Mouse (Mus musculus): ENCODE results near the gene Ppie. TPM values are rescaled to one million over a fixed set of nuclear protein-coding genes. Genes with fewer than 3 reads are reported as not detected.
"Not testable (repeated sequence)": the region's sequence is repeated elsewhere in the genome, so short reads cannot be mapped to it uniquely, and the experiment has no call there.

The Ppie gene
- polyA plus RNA-seq, 1 experiment from 2014 or later = 48.9 TPM

DNA sequence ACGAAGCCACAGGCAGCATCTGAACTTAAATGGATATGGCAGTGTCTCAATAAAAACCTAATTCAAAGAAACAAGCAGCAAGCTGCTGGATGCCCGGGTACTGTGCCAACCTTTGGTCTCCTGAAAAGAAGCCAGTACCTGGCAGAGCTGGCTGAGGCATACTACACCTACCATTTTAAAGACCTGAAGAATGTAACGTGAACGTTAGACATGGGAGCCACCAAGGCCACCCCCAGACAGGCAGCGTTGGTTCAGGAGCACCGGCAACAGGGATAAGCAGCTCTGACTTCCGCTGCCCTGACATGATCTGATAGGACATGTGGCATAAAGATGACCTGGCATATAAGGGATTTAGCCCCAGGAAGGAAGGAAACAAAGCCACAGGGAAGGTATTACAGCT lies 13.1 kb downstream of the Ppie start:
- Histone ChIP-seq H3K4me3 (ENCODE audit: low read depth, low read length) (no peak overlapping the region), H3K4me1 (replicated peaks; ENCODE audit: control insufficient read depth, insufficient read depth) (no peaks in the 10 kb centered on the region), H3K27ac (replicated peaks) (no peak overlapping the region), H3K4me2 (replicated peaks; ENCODE audit: low read depth) (no peak overlapping the region), H3K9ac (ENCODE audit: low read length) (no peak overlapping the region), H3K36me3 (ENCODE audit: control insufficient read depth, insufficient read depth, low read length) (peaks cover 30% of the 10 kb centered on the region), H3K27me3 (ENCODE audit: control insufficient read depth, insufficient read depth, low read length) (no peaks in the 10 kb centered on the region), H3K9me3 (ENCODE audit: control insufficient read depth, low read length) (no peaks in the 10 kb centered on the region)
- ATAC-seq (ENCODE audit: low FRiP score, low TSS enrichment) (no peak), DNase-seq (ENCODE audit: low spot score) (no peak)
- TF ChIP-seq CTCF (IDR thresholded peaks at IDR 0.05; ENCODE audit: low read depth) (no peak), EP300 (optimal IDR thresholded peaks at IDR 0.05) (no peak)
- 93% methylated on average over 7 of the region's 7 CpGs for WGBS

DNA sequence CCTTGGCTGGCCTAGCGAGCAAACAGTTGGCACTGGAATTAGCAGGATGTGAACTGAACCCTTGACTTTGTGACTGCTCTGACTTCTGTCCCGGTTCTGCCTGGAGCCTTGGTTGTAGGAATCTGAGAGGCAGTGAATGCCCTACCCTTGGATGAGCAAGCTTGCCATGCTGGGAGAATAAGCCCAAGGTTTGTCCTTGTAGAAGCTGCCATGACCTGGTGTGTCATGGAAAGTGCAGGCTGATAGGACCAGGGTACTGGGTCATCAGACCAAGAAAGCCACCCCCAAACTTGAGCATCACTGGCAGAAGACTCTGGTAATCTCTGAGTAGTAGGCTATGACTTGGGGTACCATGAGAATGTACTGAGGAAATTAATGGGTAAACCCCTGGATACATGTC lies 18.5 kb downstream of the Ppie start:
- no peak for ATAC-seq (ENCODE audit: low FRiP score, low TSS enrichment)
- Histone ChIP-seq H3K27ac (replicated peaks) (no peak overlapping the region), H3K4me2 (replicated peaks; ENCODE audit: low read depth) (no peak overlapping the region), H3K4me3 (ENCODE audit: low read depth, low read length) (no peak overlapping the region), H3K9ac (ENCODE audit: low read length) (no peak overlapping the region), H3K27me3 (ENCODE audit: control insufficient read depth, insufficient read depth, low read length) (no peaks in the 10 kb centered on the region), H3K36me3 (ENCODE audit: control insufficient read depth, insufficient read depth, low read length) (peaks cover 7% of the 10 kb centered on the region), H3K9me3 (ENCODE audit: control insufficient read depth, low read length) (no peaks in the 10 kb centered on the region), H3K4me1 (replicated peaks; ENCODE audit: control insufficient read depth, insufficient read depth) (no peaks in the 10 kb centered on the region)
- TF ChIP-seq EP300 (optimal IDR thresholded peaks at IDR 0.05) (no peak), CTCF (IDR thresholded peaks at IDR 0.05; ENCODE audit: low read depth) (no peak)
- WGBS = 85% methylated on average over 2 of the region's 2 CpGs
- DNase-seq (ENCODE audit: low spot score) = no peak

DNA sequence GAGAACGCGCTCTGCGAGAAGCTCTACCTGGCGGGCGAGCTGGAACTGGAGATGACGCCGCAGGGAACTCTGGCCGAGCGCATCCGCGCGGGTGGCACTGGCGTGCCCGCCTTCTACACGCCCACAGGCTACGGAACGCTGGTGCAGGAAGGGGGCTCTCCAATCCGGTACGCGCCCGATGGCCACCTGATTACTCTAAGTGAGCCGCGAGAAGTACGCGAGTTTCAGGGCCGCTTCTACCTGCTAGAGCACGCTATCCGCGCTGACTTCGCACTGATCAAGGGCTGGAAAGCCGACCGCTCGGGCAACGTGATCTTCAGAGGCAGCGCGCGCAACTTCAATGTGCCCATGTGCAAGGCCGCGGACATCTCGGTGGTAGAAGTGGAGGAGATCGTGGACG lies 23.1 kb downstream of the Ppie start:
- H3K4me2 ChIP-seq (replicated peaks; ENCODE audit: low read depth); H3K9me3 ChIP-seq (ENCODE audit: control insufficient read depth, low read length); H3K4me3 ChIP-seq (ENCODE audit: low read depth, low read length); H3K36me3 ChIP-seq (ENCODE audit: control insufficient read depth, insufficient read depth, low read length); H3K27ac ChIP-seq (replicated peaks); DNase-seq (ENCODE audit: low spot score); H3K27me3 ChIP-seq (ENCODE audit: control insufficient read depth, insufficient read depth, low read length); H3K9ac ChIP-seq (ENCODE audit: low read length); H3K4me1 ChIP-seq (replicated peaks; ENCODE audit: control insufficient read depth, insufficient read depth): not testable (repeated sequence)
- 22% methylated on average over 22 of the region's 42 CpGs for WGBS
- peak; percentile 33; the same call in 1 of the 2 replicates for ATAC-seq (ENCODE audit: low FRiP score, low TSS enrichment)

DNA sequence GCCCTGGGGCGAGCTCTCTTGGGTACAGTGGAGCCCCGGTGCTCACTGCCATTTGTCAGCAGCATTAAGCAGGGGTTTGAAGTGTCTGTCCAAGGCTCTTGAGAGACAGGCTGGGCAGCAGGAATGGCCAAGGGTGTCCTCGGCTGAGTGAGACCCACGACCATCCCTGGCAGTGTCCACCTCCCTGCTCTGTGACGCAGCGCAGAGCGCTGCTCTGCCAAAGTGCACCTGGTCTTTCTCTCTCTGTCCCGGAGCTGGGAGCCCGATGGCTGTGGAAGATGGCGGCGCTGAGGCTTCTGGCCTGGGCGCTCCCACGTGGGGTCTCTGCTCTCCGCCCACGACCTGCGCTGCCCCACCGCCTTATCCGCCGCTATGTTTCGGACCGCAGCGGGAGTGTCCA lies 23.7 kb downstream of the Ppie start, which contains the start of gene Oxct2b:
Gene Oxct2b, plus strand, starts transcription at position 256 of the 400 bp plus-strand sequence.
- Histone ChIP-seq H3K4me1 (replicated peaks; ENCODE audit: control insufficient read depth, insufficient read depth) (no peaks in the 10 kb centered on the region), H3K4me2 (replicated peaks; ENCODE audit: low read depth) (peak within 1 kb of the TSS; percentile 44), H3K4me3 (ENCODE audit: low read depth, low read length) (0 out of 2 replicates have a peak within 1 kb of the TSS, but pooled peaks have one; percentile 13), H3K27me3 (ENCODE audit: control insufficient read depth, insufficient read depth, low read length) (no peaks in the 10 kb centered on the region), H3K36me3 (ENCODE audit: control insufficient read depth, insufficient read depth, low read length) (no peaks in the 10 kb centered on the region), H3K9ac (ENCODE audit: low read length) (no peak within 1 kb of the TSS), H3K27ac (replicated peaks) (no peak within 1 kb of the TSS), H3K9me3 (ENCODE audit: control insufficient read depth, low read length) (no peaks in the 10 kb centered on the region)
- DNase-seq (ENCODE audit: low spot score) (no peak), ATAC-seq (ENCODE audit: low FRiP score, low TSS enrichment) (no peak)
- WGBS = 12% methylated on average over 21 of the region's 22 CpGs
- no peak for TF ChIP-seq EP300 (optimal IDR thresholded peaks at IDR 0.05)
- no peak for TF ChIP-seq CTCF (IDR thresholded peaks at IDR 0.05; ENCODE audit: low read depth)

DNA sequence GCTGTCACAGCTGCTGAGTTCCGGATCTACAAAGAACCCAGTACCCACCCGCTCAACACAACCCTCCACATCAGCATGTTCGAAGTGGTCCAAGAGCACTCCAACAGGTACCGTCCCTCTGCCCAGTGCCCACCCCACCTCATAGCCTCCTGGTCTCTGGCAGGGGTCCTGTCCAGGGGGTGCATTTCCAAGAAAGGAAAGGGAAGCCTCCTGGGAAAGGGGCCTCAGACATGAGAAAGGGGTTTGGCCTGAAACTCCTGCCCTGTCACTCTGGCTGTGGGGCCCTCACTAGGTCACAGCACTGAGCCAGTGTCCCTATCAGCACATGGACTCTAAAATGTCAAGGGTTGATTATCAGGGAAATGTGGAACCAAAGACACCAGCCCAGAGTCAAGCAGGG lies 25.1 kb downstream of the Ppie start:
- not testable (repeated sequence) for H3K9ac ChIP-seq (ENCODE audit: low read length); H3K4me2 ChIP-seq (replicated peaks; ENCODE audit: low read depth); DNase-seq (ENCODE audit: low spot score); H3K36me3 ChIP-seq (ENCODE audit: control insufficient read depth, insufficient read depth, low read length); H3K27me3 ChIP-seq (ENCODE audit: control insufficient read depth, insufficient read depth, low read length); H3K4me3 ChIP-seq (ENCODE audit: low read depth, low read length); H3K27ac ChIP-seq (replicated peaks); H3K4me1 ChIP-seq (replicated peaks; ENCODE audit: control insufficient read depth, insufficient read depth); H3K9me3 ChIP-seq (ENCODE audit: control insufficient read depth, low read length); ATAC-seq (ENCODE audit: low FRiP score, low TSS enrichment)
- WGBS = 91% methylated on average over 4 of the region's 4 CpGs

DNA sequence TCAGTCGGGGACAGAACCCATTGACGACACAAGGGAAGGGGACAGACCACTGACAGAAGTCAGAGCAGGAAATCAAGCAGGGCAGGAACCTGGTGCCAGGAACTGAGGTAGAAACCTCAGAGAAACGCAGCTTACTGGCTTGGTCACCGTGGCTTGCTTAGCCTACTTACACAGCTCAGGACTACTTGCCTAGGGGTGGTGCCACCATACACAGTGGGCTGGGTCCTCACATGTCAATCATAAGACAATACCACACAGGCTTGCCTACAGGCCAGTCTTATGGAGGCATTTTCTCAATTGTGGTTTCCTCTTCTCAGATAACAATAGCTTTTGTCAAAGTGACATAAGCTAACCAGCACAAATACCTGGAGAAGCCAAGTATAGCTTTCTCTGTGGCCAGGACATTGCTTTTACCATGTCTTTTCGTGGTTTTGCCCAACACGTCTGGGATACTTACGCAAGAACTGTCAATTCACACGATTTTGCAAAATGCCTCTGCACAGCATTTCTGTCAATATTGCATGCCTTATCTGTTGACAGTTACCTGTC lies 27.5 kb downstream of the Ppie start:
- 69% methylated on average over 8 of the region's 8 CpGs for WGBS
- Histone ChIP-seq H3K9me3 (ENCODE audit: control insufficient read depth, low read length) (no peaks in the 10 kb centered on the region), H3K27ac (replicated peaks) (no peak overlapping the region), H3K27me3 (ENCODE audit: control insufficient read depth, insufficient read depth, low read length) (no peaks in the 10 kb centered on the region), H3K36me3 (ENCODE audit: control insufficient read depth, insufficient read depth, low read length) (no peaks in the 10 kb centered on the region), H3K4me1 (replicated peaks; ENCODE audit: control insufficient read depth, insufficient read depth) (no peaks in the 10 kb centered on the region), H3K4me2 (replicated peaks; ENCODE audit: low read depth) (no peak overlapping the region), H3K9ac (ENCODE audit: low read length) (no peak overlapping the region), H3K4me3 (ENCODE audit: low read depth, low read length) (no peak overlapping the region)
- TF ChIP-seq EP300 (optimal IDR thresholded peaks at IDR 0.05) (no peak), CTCF (IDR thresholded peaks at IDR 0.05; ENCODE audit: low read depth) (no peak)
- no peak for ATAC-seq (ENCODE audit: low FRiP score, low TSS enrichment)
- peak; percentile 11 for DNase-seq (ENCODE audit: low spot score)

DNA sequence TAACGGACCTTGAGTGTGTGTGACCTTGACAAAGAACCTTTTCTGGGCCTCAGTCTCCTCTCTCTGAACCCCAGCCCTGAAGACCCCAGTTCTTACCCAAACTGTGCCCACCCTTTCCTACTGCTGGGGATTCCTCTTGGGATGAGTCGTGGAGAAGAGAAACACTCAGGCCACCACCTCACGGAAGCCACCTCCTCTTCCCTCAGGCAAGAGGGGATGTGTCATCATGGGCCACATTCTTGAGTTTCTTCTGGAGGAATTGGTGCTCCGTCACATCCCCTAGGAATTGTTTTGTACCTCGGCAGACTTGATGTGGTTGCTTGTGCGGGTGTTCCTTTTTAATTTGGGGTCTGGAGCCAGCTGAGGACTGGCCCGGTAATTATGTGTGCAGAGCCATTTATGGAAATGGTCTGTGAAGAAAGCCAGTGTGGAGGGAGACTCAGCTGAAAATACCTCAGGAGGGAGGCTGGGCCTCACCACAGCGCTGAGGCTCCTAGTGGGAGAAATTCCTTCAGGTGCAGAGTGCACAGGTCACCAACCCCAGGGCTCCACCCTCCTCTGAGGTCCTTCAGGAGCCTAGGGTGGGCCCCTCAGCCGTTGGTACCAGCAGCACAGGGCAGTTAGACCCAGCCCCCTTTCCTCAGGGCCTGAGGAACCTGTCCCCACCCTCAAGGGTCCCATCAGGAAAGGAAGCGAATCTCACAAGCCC lies 28.3 kb downstream of the Ppie start:
- H3K9ac ChIP-seq (ENCODE audit: low read length); ATAC-seq (ENCODE audit: low FRiP score, low TSS enrichment); H3K36me3 ChIP-seq (ENCODE audit: control insufficient read depth, insufficient read depth, low read length); H3K27me3 ChIP-seq (ENCODE audit: control insufficient read depth, insufficient read depth, low read length); H3K9me3 ChIP-seq (ENCODE audit: control insufficient read depth, low read length); H3K4me2 ChIP-seq (replicated peaks; ENCODE audit: low read depth); H3K4me1 ChIP-seq (replicated peaks; ENCODE audit: control insufficient read depth, insufficient read depth); DNase-seq (ENCODE audit: low spot score); H3K4me3 ChIP-seq (ENCODE audit: low read depth, low read length); H3K27ac ChIP-seq (replicated peaks): not testable (repeated sequence)
- 60% methylated on average over 9 of the region's 10 CpGs for WGBS
